Mouse (Mus musculus) frontal cortex, postnatal 14 days (tissue): Measurements from ENCODE around the gene Cryba2.

Source experiments
- DNase-seq, 2 experiments: peaks; one replicate each; pipeline ENCODE4 v3.0.0; 2022; ENCODE audit warnings: low spot score in 2 of 2

Gene Cryba2

DNA sequence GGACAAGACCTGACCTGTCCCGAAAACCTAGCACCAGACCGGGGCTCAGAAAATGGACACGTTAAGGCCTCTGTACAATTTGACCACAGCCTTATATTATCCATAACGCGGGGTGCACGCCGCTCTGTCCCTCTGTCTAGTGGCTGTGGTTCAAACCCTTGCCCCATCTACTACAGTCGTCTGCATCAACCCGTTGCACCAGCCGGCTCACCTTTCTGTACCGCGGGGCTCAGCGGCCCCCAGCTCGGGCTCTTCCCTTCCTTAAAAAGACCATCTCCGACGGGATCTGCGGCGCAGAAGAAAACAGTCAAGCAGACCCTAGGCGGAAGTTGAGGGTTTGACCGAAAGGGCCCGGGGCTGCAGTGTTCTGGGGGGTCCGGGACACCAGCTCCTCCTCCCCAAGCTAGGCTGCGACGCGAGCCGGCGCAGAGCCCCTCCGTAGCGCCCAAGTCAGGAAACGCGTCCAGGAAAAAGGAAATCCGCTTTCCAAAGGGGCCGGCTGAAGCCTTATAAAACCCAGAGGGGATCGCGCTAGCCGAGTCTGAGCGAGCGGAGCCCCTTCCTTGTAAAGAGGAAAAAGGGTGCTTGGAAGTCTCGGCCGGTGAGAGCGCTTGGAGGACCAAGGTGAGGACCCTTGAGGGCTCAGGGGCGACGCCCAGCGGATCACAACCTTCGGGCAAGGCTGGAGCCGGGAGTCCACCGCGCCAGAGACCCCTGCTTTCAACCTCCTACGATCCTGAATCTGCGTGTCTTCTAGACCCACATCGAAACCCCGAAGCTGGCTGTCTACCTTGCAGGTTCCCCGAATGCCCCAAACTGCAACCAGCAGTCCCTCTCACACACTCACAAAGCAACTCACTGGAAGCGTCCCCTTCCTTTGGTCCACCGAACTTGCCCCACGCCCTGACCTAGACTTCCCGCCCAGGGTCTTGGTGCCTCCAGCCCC lies 8.5 kb downstream of the Cryba2 start:
- DNase-seq: no peak

DNA sequence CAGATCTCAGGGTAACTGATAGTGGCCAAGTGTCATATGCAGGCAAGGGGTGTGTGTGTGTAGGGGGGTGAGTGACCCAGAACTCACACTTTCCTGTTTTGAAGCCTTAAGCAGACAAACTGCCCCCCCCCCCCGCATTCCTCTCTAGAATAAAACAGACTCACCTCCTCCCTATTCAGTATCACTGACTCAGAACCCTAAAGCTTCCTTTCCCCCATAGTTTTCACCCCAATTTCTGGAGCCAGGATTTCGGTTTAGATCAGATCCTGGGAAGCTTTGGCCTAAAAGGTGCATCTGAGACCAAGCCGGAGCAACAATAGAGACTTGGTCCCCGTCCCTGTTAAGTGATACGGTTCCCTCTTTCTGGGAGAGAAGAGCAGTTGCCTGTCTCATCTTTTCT lies 9.5 kb downstream of the Cryba2 start:
- no peak for DNase-seq

DNA sequence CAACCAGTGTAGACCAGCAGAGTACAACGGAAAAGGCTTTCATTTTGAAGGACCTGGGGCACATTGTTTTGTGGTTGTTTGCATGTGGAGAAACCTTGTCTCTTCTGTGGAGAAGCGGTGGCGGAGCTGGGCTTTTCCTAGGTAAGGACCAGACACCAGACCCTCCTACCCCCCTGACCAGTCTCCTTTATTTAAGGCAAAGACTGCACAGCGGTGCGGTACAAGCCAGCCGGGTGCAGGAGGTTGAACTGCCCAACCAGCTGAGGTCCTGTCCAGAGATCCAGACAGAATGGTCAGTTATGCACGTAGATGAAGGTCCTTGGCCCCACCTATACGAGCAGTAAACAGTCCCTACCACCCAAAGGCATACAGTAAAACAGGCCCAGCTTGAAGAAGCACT lies 10.1 kb downstream of the Cryba2 start:
- no peak for DNase-seq

DNA sequence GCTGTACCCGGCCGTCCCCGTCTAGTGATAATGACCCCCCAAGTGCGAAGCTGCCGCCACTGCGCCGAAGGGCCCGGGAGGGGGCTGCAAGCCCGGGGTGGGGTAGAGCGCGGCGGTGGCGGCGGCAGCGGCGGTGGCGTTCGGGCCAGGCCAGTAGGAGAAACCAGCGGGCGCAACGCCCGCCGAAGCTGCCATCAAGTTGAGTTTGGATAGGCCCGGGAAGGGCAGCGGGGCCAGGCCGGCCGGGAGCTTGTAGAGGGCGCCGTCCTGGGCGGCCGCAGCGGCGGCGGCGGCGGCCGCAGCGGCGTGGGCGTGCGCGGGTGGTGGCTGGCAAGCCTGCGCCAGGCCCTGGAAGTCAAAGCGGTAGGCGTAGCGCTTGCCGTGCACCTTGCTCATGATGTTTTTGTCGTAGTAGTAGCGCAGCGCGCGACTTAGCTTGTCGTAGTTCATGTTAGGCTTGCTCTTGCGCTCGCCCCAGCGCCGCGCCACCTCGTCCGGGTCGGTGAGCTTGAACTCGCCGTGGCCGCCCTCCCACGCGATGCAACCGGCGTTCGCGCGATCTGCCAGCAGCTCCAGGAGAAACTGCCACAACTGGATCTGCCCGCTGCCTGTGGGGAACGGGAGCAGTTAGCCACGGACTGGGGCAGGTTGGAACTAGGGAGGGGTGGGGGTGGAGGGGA lies 10.7 kb downstream of the Cryba2 start:
- DNase-seq: no peak

DNA sequence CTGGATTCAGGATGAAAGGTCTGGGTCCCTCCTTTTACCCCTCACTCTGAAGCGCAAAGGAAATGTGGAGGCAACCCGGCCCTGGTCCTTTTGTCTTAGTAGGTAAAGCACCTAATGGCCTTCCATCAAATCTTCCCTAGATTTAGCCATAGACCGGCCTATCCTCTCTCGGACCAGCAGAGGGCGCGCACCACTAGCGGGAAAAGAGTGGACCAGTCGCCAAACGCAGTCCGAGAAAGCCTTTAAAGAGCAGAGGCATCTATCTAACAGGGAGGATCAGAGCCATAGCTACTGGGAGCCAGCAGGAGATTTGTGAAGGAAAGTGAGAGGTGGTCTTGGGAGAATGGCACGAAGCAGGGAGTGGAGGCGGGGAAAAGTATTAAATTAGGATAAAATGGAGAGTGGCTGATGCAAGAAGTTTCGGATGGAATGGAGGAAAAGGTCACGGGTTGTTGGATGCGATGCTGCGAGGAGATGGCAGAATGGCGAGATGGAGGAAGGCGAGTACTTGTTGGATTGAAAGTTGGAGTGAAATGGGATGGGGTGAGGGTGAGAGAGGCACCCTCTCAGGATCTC lies 12.1 kb downstream of the Cryba2 start:
- DNase-seq: peak in 1 of 2 experiments; percentile 56

DNA sequence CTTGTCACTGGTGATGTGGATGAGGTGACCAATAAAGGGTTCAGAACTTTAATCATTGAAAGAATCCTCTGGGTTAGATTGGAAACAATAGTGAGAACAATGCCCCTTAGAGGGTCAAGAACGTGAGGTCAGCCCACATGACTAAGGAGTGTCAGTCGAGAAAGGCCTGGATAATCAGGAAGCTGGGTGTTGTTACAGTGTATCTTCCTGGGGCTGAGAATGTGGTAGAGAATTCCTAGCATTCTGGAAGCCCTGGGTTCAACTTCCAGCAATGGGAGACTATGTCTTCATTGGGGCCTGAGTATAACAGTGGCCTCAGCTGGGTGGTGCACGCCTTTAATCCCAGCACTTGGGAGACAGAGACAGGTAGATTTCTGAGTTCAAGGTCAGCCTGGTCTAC lies 15.7 kb downstream of the Cryba2 start:
- no peak for DNase-seq

DNA sequence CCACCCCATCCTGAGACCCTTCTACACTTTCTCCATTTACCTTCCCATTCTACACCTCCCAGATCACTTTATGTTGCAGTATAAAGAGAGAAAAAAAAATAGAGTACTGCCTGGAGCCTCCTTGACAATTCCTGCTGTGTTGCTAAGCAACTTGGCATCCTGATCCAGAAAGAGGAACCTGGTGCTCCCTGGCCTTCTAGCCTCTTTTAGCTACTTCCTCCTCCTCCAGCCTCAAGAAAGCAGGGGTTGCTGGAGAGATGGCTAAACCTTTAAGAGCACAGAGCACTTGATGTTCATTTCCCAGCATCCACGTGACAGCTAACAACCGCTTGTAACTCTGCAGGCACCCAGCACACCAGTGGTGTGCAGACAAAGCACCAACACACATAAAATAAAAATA lies 20.7 kb downstream of the Cryba2 start:
- DNase-seq: no peak

DNA sequence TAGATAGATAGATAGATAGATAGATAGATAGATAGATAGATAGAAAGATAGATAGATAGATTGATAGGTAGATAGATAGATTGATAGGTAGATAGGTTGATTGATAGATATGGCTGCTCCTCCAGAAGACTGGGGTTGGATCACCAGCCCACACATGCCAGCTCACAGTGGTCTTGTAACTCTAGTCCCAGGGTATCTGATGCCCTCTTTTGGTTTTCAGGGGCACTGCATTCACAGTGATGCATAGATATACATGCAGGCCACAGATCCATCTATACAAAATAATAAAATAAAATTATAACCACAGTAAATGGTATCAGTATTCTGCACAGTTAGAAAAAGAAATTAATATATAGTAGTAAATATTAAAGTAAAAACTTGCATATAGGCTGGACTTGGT lies 31.2 kb downstream of the Cryba2 start:
- no peak for DNase-seq

DNA sequence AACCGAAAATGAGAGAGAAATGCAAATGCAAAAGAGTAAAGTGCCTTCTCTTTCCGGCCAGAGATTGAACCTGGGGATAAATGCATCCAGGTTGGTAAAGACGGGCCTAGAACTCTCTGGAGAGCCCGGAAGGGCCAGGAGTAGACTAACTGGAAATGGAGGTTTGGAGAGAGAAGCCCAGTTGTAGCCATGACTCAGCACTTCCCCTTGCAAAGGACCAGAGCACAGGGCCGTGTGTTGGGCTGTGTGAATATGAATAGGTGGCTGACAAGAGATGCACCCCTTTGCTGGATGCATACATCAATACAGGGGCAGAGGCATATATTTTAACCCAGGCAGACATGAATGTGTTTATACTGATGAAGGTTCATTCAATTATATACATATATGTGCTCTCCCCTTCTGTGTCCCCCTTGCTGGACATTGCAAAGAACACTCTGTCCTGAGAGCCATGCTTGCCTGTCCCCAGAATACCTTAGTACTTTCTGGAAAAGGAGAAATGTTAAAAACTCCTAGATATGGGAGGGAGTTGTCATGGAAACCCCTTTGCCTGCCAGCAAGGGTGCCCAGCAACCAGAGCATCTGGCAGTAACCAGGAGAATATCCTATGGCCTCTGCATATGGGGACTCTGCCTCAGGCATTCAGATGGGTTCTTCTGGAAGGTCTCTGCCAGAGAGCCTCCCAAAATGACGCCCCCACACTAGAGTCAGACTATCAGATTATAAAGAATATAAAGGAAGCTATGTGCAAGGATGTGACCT lies 33.5 kb downstream of the Cryba2 start:
- DNase-seq: no peak

DNA sequence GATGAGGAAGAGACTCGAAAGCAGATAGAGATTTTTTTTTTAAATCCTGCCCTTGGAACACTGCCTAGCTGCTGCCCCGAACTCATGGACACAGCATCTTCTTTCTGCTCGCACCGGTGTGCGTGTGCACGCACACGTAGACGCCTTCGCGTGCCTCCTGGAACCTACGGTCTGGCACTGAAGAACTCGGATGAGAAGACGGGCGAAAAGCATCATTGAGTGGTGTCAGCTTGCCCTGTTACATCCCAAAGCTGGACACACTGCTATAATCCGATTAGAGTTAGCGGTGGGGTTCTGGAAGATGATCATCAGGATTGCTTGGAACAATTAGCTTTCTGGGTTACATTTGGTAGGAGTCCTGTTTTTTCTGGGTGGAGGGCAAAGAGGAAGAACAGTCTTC lies 34.1 kb downstream of the Cryba2 start:
- no peak for DNase-seq

DNA sequence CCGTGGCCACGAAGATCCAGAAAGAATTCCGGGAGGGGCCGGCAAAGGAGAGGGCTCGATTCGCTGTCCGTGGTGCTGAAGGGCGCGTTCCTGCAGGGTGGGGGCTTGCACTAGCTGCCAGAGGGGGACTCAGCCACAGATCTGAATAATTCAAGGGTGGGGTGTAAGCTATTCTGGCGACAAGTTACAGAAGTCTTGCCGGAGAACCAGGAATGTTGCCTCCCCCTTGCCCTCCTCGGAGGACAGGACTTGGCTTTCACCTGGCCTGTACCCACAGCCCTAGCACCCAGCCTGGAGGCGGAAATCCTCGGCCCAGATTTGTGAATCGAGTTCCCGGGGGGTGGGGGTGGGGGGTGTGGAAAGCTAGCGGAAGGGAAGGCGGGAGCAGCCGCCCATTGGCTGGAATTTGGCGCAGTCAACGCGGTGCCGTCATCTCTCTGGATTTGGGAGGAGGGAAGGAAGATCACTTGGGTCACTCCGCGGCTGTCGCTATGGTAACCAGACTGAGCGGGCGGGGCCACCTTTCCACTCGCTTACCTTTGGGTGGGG lies 34.7 kb downstream of the Cryba2 start:
- peak; percentile 82 to 83 for DNase-seq

DNA sequence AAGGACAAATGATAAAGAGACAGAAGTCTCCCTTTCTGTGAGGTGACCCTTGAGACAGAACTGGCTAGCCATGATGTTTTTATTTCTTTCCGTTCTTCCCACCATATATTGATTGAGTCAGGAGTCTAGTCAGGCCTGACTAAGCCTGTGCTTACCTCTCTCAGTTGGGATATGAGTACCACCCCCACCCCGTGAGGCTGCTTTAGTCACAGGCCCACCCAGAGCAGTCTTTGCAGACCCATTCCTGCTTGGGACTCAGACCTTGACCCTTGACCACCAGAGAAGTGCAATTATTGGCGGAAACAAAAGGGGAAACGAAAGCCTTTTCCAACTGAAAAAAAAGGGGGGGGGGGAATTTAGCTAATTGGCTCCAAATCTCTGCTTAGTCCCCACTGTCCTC lies 35.3 kb downstream of the Cryba2 start:
- no peak for DNase-seq

DNA sequence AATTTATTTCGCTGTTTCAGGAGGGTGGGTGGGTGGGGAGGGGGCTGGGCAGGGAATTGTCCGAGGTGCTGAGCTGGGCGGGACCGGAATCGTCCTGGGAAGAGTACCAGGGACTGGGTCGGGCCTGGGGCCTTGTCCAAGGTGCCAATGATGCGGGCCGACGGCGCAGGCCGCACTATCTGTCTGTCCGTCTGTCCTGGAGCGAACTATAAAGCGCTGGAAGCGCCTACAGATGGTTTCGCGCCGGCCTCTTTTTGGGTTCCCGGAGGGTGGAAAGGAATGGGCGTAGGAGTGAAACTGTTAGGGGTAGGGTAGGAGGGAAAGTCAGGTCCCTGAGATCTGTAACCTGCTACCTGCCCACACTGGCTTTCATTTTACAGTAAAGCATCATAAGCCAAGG lies 35.7 kb downstream of the Cryba2 start:
- DNase-seq: peak in 1 of 2 experiments; percentile 19

DNA sequence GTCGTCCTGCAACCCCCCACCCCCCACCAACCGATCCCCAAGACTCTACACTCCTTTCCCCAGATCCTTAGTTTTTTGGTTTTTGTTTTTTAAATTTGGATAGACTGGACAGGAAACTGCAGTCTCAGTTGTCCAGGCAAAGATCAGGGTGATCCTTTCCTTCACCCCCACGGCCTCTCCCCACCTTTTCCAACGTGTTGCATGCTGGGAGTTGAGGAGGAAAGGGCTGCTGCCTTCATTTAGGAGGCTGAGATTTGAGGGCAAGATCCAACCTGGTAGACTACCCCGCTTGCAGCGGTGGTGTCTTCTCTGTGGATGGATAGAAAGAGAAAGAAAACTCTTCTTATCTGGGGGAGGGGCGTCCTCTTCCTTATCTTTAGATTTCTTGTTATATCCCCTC lies 36.2 kb downstream of the Cryba2 start:
- DNase-seq: no peak

DNA sequence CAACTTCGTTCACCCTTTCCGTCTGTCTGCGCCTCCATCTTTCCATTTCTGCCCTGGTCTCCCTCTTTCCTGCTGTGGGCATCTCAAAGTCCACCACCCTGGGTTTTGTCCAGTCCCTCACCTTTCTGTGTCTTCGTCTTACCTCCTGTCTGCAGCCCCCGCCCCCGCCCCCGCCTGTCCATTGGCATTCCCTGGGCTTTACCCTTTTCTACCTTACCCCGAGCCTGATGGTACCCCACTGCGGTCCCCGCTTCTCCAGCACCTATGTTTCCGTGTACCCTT lies 36.6 kb downstream of the Cryba2 start:
- no peak for DNase-seq

DNA sequence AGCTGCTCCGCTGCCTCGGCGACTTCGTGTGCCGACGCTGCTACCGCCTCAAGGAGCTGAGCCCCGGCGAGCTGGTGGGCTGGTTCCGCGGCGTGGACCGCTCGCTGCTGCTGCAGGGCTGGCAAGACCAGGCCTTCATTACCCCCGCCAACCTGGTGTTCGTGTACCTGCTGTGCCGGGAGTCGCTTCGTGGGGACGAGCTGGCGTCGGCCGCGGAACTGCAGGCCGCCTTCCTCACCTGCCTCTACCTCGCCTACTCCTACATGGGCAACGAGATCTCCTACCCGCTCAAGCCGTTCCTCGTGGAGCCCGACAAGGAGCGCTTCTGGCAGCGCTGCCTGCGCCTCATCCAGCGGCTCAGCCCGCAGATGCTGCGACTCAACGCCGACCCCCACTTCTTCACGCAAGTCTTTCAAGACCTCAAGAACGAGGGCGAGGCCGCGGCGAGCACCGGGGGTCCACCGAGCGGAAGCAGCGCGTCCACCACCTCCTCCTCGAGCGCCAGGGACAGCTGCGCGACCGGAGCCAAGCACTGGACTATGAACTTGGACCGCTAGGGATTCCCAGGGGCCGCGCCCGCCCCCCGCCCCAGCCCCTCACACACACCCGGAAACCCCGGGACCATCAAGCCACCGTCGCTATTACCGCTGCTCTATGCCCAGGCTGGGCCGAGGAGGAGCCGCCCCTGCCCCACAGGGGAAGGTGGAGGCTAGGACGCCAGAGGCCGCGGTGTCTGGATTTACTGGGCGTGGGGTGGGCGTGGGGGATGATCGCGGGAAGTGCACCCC lies 37.1 kb downstream of the Cryba2 start:
- peak in 1 of 2 experiments; percentile 25 for DNase-seq

DNA sequence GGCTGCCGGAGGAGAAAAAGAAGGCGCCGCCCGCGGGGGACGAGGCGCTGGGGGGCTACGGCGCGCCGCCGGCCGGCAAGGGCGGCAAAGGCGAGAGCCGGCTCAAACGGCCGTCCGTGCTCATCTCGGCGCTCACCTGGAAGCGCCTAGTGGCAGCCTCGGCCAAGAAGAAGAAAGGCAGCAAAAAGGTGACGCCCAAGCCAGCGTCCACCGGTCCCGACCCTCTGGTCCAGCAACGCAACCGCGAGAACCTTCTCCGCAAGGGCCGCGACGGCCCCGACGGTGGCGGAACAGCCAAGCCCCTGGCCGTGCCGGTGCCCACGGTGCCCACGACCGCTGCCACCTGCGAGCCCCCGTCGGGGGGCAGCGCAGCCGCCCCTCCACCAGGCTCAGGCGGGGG lies 37.8 kb downstream of the Cryba2 start:
- no peak for DNase-seq

DNA sequence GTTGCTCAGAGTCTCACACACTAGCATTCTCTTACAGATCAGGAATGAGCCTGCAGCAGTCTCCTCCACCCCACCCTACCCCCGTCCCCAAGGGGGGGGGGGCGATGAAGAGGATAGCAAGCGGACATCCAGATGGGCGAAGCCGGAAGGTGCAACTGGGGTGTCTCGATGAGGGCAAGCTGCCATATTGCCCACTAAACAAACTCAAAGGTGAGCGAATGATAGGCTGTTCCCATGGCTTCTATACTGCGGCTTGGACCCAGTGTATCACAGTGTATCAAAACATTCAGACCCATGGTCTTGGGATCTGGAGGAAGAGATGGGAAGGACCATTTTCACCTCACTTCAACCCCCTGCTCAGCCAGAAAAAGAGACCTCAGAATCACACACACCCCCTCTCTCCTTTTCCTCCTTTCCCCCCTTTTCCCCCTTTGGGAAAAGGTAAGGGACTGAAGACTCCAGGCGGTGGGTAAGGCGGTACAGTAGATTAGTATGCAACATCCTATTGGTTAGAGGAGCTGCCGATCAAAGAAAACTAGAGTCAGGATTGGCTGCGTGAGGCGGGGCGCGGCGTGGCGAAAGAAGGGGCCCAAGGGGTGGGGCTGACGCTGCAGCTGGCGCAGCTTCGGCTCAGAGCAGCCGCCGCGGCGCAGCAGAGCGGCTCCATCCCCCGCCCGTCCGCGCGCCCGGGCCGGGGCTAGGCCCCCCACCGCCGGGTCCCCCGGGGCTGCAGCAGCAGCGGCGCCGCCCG lies 38.5 kb downstream of the Cryba2 start, which contains the start of gene Cdk5r2:
Gene Cdk5r2 (plus strand): TSS at position 629 of the 751 bp plus-strand sequence.
- DNase-seq: peak; percentile 88 to 93

DNA sequence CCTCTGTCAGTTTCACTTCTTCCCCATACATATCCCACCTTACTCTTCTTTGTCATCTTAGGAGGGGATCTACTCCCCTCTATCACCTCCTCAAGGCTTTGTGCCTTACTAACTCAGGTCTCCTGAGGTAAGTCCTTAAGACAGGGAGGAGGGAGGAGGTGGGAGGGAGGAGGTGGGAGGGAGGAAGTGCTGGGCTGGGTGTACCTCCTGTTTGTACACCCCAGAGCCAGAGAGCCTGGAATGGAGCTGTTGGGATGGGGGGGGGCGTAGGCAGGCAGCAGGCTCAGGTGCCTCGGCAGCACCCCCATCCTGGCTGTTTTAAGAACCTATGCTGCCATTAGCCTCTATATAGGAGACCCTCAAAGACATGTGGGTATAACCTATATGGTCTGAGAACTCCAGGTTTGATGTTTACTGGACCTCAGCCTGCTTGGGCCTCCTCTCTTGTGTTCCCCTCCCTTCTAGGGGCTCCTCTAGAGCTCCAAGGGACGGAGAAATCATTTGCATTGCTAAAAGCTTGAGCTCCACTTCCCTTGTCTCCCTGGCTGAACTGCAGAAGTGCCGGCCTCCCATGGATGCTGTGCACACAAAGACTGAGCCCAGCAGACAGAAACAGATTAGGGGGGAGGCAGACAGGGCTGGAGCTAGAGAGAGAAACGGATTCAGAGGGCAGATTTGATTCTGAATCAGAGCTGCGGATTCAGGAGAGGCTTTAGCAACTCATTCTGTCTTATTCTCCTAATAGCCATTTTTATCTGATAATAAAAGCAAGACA lies 41.8 kb downstream of the Cryba2 start:
- no peak for DNase-seq

DNA sequence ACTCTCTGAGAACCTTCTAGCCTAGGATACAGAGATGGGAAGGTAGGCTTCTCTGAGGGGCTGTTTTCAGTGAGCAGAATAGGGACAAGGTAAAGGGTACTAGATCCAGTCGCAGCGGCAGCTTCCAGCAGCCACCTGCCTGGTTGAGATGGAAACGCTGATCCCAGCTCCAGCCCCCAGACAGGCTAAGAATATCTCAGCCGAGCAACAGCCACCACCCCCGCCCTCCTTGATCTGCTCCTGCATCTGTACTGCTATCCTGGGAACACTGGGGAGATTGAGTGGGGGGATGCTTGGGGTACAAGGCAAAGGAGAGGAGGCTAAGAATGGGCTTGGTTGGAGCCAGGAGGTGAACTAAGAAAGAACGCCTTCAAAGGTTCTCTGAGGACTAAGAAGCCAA lies 42.7 kb downstream of the Cryba2 start:
- peak; percentile 71 to 76 for DNase-seq
